ENCODE assay signal across 19 mouse cellular contexts in genomic region chr10:117695605-117696004, GRCm38 (mm10). TPM values are rescaled to one million over a fixed set of nuclear protein-coding genes. Genes with fewer than 3 reads are reported as not detected.
DNase-seq lines count a peak whose midpoint lies in the region; TF ChIP-seq lines count a peak whose summit lies in the region.
"Had no signal": no experiment of that assay in that cellular context is flagged by ENCODE, and none has a peak within 500 bp of the region (broad histone marks: within the 10 kb centered on the region; RNA-seq: fewer than 3 reads in every experiment).

No protein-coding gene starts in this region.

- no peak overlapping the region for H3K4me3 ChIP-seq in ES-Bruce4 (ENCODE audit: low read depth, low read length)

- peaks cover 91% of the 10 kb centered on the region for H3K36me3 ChIP-seq in ES-Bruce4 (ENCODE audit: control insufficient read depth, insufficient read depth, low read length, poor library complexity, severe bottlenecking)

- no peak for TF ChIP-seq CTCF in ES-Bruce4 (IDR thresholded peaks at IDR 0.05; ENCODE audit: low read depth, low read length)

- no peak for TF ChIP-seq POLR2A in ES-Bruce4 (IDR thresholded peaks at IDR 0.05; ENCODE audit: insufficient read depth, low read length)

- H3K9me3 ChIP-seq in ES-Bruce4 (replicated peaks; ENCODE audit: control insufficient read depth, insufficient read depth, low read length, poor library complexity, severe bottlenecking): no peaks in the 10 kb centered on the region
- H3K9me3 ChIP-seq: G1E had no signal

- no peaks in the 10 kb centered on the region for H3K4me1 ChIP-seq in ES-Bruce4 (ENCODE audit: control insufficient read depth, insufficient read depth, low read length)

- DNase-seq in adipocyte (ENCODE audit: low spot score): peak; percentile 96
- DNase-seq in gastrocnemius, postnatal 4 days (ENCODE audit: low spot score in 2 of 2): no peak
- no peak for DNase-seq in right cerebral cortex, adult 2 months (ENCODE audit: low spot score in 2 of 2)
- DNase-seq: adrenal gland, adult 2 months; adrenal gland, adult 8-10 months; adrenal gland, postnatal 10 days; adrenal gland, postnatal 14 days; adrenal gland, postnatal 25 days; adrenal gland, postnatal 36 days; B cell, adult 2 months; cerebellum, adult 11 months; cerebellum, adult 11-12 months; cerebellum, adult 18-20 months; cerebellum, adult 2 months; cerebellum, adult 8-10 months had no signal

- no peak for TF ChIP-seq EP300 in ES-Bruce4 (IDR thresholded peaks at IDR 0.05; ENCODE audit: insufficient read depth, low read depth, low read length)

- 0 out of 2 replicates have a peak overlapping the region, but pooled peaks have one; percentile 17 for H3K27ac ChIP-seq in ES-Bruce4 (ENCODE audit: insufficient read depth, low read length)

- H3K27me3 ChIP-seq in ES-Bruce4 (ENCODE audit: control insufficient read depth, insufficient read depth, low read length, poor library complexity, severe bottlenecking): no peaks in the 10 kb centered on the region
- H3K27me3 ChIP-seq: CH12.LX, Patski had no signal

- no peak overlapping the region for H3K9ac ChIP-seq in ES-Bruce4 (ENCODE audit: low read depth, poor library complexity, severe bottlenecking)

RNA-seq across cellular contexts. Expression of gene Mdm2, which starts 15.0 kb away (rescaled TPM):
- polyA plus RNA-seq in ES-Bruce4 (2011; ENCODE audit: insufficient read depth, insufficient read length, low read depth, missing spikeins): 325 and 334 TPM in 2 replicates
- total RNA-seq in gastrocnemius, postnatal 4 days (2021): 10 to 100 TPM; 39.6 to 48.6 TPM

RNA-seq across cellular contexts. Expression of gene Slc35e3, which starts 50.6 kb away (rescaled TPM):
- polyA plus RNA-seq in ES-Bruce4 (2011; ENCODE audit: insufficient read depth, insufficient read length, low read depth, missing spikeins): 19.7 and 25.0 TPM in 2 replicates
- 10 to 100 TPM; 10.3 to 13.2 TPM for total RNA-seq in gastrocnemius, postnatal 4 days (2021)
